Mouse (Mus musculus) heart, embryonic 12.5 days (tissue): ENCODE measurements around the gene Abcg5. TPM values are rescaled to one million over a fixed set of nuclear protein-coding genes. Genes with fewer than 3 reads are reported as not detected.

Experiments
- ATAC-seq: fragments of 200-750 bp; cut with Nextera tagmentation; 2 replicates; pipeline ENCODE4 v1.8.0; 2017; ENCODE audit warnings: moderate TSS enrichment, moderate library complexity; ENCODE audit not compliant: insufficient number of reproducible peaks, low FRiP score
- H3K27ac ChIP-seq: fragments of 300-500 bp; sonication (generic); 2 replicates; pipeline ENCODE4 v1.5.1; 2016; ENCODE audit warnings: mild to moderate bottlenecking, moderate library complexity; ENCODE audit not compliant: poor library complexity, severe bottlenecking
- H3K27me3 ChIP-seq: fragments of 300-500 bp; sonication (generic); replicated peaks from 2 replicates; pipeline ENCODE4 v1.6.1; 2016; ENCODE audit warnings: mild to moderate bottlenecking, moderate library complexity
- H3K36me3 ChIP-seq: fragments of 300-500 bp; sonication (generic); 2 replicates; pipeline ENCODE4 v1.6.1; 2016; ENCODE audit warnings: mild to moderate bottlenecking, moderate library complexity
- H3K4me1 ChIP-seq: fragments of 300-500 bp; sonication (generic); replicated peaks from 2 replicates; pipeline ENCODE4 v1.6.1; 2016; ENCODE audit warnings: mild to moderate bottlenecking
- H3K4me2 ChIP-seq: fragments of 300-500 bp; sonication (generic); 2 replicates; pipeline ENCODE4 v1.6.1; 2016; ENCODE audit warnings: mild to moderate bottlenecking, moderate library complexity
- H3K4me3 ChIP-seq: fragments of 300-500 bp; sonication (generic); 2 replicates; pipeline ENCODE4 v1.5.1; 2016; ENCODE audit warnings: mild to moderate bottlenecking
- H3K9ac ChIP-seq: fragments of 300-500 bp; sonication (generic); 2 replicates; pipeline ENCODE4 v1.6.1; 2016; ENCODE audit warnings: mild to moderate bottlenecking, moderate library complexity
- H3K9me3 ChIP-seq: fragments of 300-500 bp; sonication (generic); replicated peaks from 2 replicates; pipeline ENCODE4 v1.6.1; 2016; ENCODE audit warnings: mild to moderate bottlenecking, moderate library complexity
- WGBS: fragments of 180-500 bp; shearing (Covaris S2); methylation state at CpG from one replicate; pipeline ENCODE4 v1.1.7; 2016; 5-methylcytosine and 5-hydroxymethylcytosine counted together
- polyA plus RNA-seq: library from polyadenylated mRNA; unstranded; fragments of >200 nt; fragmentation: Nextera tagmentation; extraction: Ambion mirVana; gene quantifications from 2 replicates; pipeline ENCODE4 v1.2.1, GENCODE M21; 2016

Gene Abcg5
- polyA plus RNA-seq, 1 experiment from 2014 or later, result 0.42 TPM

GRCm38 (mm10) chr17:84626276-84626856 lies 56.4 kb downstream of the Abcg5 start, which contains the start of gene Dync2li1:
TSS of gene Dync2li1 (plus strand) at chr17:84626496.
- peak within 1 kb of the TSS; percentile 78 for H3K4me2 ChIP-seq
- under 1% methylated on average over 25 of the region's 25 CpGs for WGBS
- peaks cover 4% of the 10 kb centered on the region for H3K4me1 ChIP-seq
- H3K4me3 ChIP-seq, result peak within 1 kb of the TSS; percentile 64
- H3K27me3 ChIP-seq, result no peaks in the 10 kb centered on the region
- H3K9ac ChIP-seq, result peak within 1 kb of the TSS; percentile 68
- no peaks in the 10 kb centered on the region for H3K36me3 ChIP-seq
- no peak within 1 kb of the TSS for H3K27ac ChIP-seq
- peak; percentile 92 for ATAC-seq
- no peaks in the 10 kb centered on the region for H3K9me3 ChIP-seq

GRCm38 (mm10) chr17:84622873-84623272 lies 59.9 kb downstream of the Abcg5 start:
- H3K27me3 ChIP-seq, result no peaks in the 10 kb centered on the region
- H3K9ac ChIP-seq, result no peak overlapping the region
- H3K36me3 ChIP-seq, result no peaks in the 10 kb centered on the region
- peaks cover 4% of the 10 kb centered on the region for H3K4me1 ChIP-seq
- no peaks in the 10 kb centered on the region for H3K9me3 ChIP-seq
- H3K27ac ChIP-seq, result no peak overlapping the region
- H3K4me3 ChIP-seq, result no peak overlapping the region
- H3K4me2 ChIP-seq, result no peak overlapping the region
- 59% methylated on average over 2 of the region's 2 CpGs for WGBS
- ATAC-seq, result no peak

GRCm38 (mm10) chr17:84622028-84622427 lies 60.8 kb downstream of the Abcg5 start:
- 71% methylated on average over 4 of the region's 4 CpGs for WGBS
- no peaks in the 10 kb centered on the region for H3K36me3 ChIP-seq
- H3K27ac ChIP-seq, result no peak overlapping the region
- H3K4me1 ChIP-seq, result peaks cover 3% of the 10 kb centered on the region
- H3K4me3 ChIP-seq, result no peak overlapping the region
- no peak for ATAC-seq
- H3K9ac ChIP-seq, result no peak overlapping the region
- H3K4me2 ChIP-seq, result no peak overlapping the region
- no peaks in the 10 kb centered on the region for H3K27me3 ChIP-seq
- no peaks in the 10 kb centered on the region for H3K9me3 ChIP-seq

GRCm38 (mm10) chr17:84621209-84621608 lies 61.6 kb downstream of the Abcg5 start:
- H3K9ac ChIP-seq, result no peak overlapping the region
- WGBS, result 81% methylated on average over 6 of the region's 6 CpGs

GRCm38 (mm10) chr17:84620610-84621009 lies 62.2 kb downstream of the Abcg5 start:
- WGBS, result 86% methylated on average over 6 of the region's 6 CpGs
- no peak for ATAC-seq
- no peak overlapping the region for H3K9ac ChIP-seq
- no peak overlapping the region for H3K4me2 ChIP-seq
- H3K4me1 ChIP-seq, result no peaks in the 10 kb centered on the region
- H3K4me3 ChIP-seq, result no peak overlapping the region
- H3K27ac ChIP-seq, result no peak overlapping the region
- no peaks in the 10 kb centered on the region for H3K9me3 ChIP-seq
- no peaks in the 10 kb centered on the region for H3K27me3 ChIP-seq
- H3K36me3 ChIP-seq, result no peaks in the 10 kb centered on the region

More at GRCm38 (mm10) chr17:84621209-84621608, 61.6 kb downstream of the Abcg5 start:
- no peak overlapping the region for H3K27ac ChIP-seq
- no peaks in the 10 kb centered on the region for H3K36me3 ChIP-seq
- no peaks in the 10 kb centered on the region for H3K4me1 ChIP-seq
- no peak overlapping the region for H3K4me3 ChIP-seq
- no peaks in the 10 kb centered on the region for H3K27me3 ChIP-seq
- no peaks in the 10 kb centered on the region for H3K9me3 ChIP-seq
- H3K4me2 ChIP-seq, result no peak overlapping the region
- no peak for ATAC-seq

- ATAC-seq, result no peak
- no peak overlapping the region for H3K4me3 ChIP-seq
- H3K9ac ChIP-seq, result no peak overlapping the region
- no peak overlapping the region for H3K27ac ChIP-seq
- H3K36me3 ChIP-seq, result no peaks in the 10 kb centered on the region
- H3K9me3 ChIP-seq, result no peaks in the 10 kb centered on the region
- 73% methylated on average over 3 of the region's 3 CpGs for WGBS
- no peaks in the 10 kb centered on the region for H3K27me3 ChIP-seq
- no peaks in the 10 kb centered on the region for H3K4me1 ChIP-seq
- H3K4me2 ChIP-seq, result no peak overlapping the region
Observed at GRCm38 (mm10) chr17:84620076-84620475, 62.7 kb downstream of the Abcg5 start.

- no peak for ATAC-seq
Observed at GRCm38 (mm10) chr17:84619112-84619511, 63.7 kb downstream of the Abcg5 start.

GRCm38 (mm10) chr17:84617953-84618352 lies 64.9 kb downstream of the Abcg5 start:
- no peak overlapping the region for H3K4me2 ChIP-seq
- peaks cover 8% of the 10 kb centered on the region; the same call in 1 of the 2 replicates for H3K9me3 ChIP-seq
- no peak overlapping the region for H3K4me3 ChIP-seq
- WGBS, result 91% methylated on average over 6 of the region's 6 CpGs
- H3K9ac ChIP-seq, result no peak overlapping the region
- ATAC-seq, result no peak
- H3K4me1 ChIP-seq, result no peaks in the 10 kb centered on the region
- peaks cover 15% of the 10 kb centered on the region for H3K36me3 ChIP-seq
- H3K27me3 ChIP-seq, result no peaks in the 10 kb centered on the region
- H3K27ac ChIP-seq, result no peak overlapping the region

More at GRCm38 (mm10) chr17:84619112-84619511, 63.7 kb downstream of the Abcg5 start:
- Histone ChIP-seq H3K27ac (no peak overlapping the region), H3K4me2 (no peak overlapping the region), H3K4me1 (no peaks in the 10 kb centered on the region), H3K36me3 (peaks cover 3% of the 10 kb centered on the region), H3K27me3 (no peaks in the 10 kb centered on the region), H3K9me3 (peaks cover 1% of the 10 kb centered on the region; the same call in 1 of the 2 replicates), H3K4me3 (no peak overlapping the region), H3K9ac (no peak overlapping the region)
- 81% methylated on average over 7 of the region's 7 CpGs for WGBS

- Histone ChIP-seq H3K27ac (no peak overlapping the region), H3K27me3 (no peaks in the 10 kb centered on the region), H3K4me3 (no peak overlapping the region), H3K4me1 (no peaks in the 10 kb centered on the region), H3K9ac (no peak overlapping the region), H3K4me2 (no peak overlapping the region), H3K36me3 (peaks cover 16% of the 10 kb centered on the region), H3K9me3 (peaks cover 8% of the 10 kb centered on the region; the same call in 1 of the 2 replicates)
- WGBS, result 78% methylated on average over 6 of the region's 6 CpGs
- no peak for ATAC-seq
Observed at GRCm38 (mm10) chr17:84616526-84617074, 66.2 kb downstream of the Abcg5 start.

GRCm38 (mm10) chr17:84615811-84616210 lies 67.0 kb downstream of the Abcg5 start:
- Histone ChIP-seq H3K4me2 (no peak overlapping the region), H3K4me3 (no peak overlapping the region), H3K36me3 (peaks cover 16% of the 10 kb centered on the region), H3K9ac (no peak overlapping the region), H3K27me3 (no peaks in the 10 kb centered on the region), H3K4me1 (no peaks in the 10 kb centered on the region), H3K27ac (no peak overlapping the region), H3K9me3 (peaks cover 8% of the 10 kb centered on the region; the same call in 1 of the 2 replicates)
- WGBS, result 87% methylated on average over 11 of the region's 11 CpGs
- ATAC-seq, result no peak

- Histone ChIP-seq H3K36me3 (peaks cover 16% of the 10 kb centered on the region), H3K4me2 (no peak overlapping the region), H3K9ac (no peak overlapping the region), H3K27me3 (no peaks in the 10 kb centered on the region), H3K9me3 (peaks cover 8% of the 10 kb centered on the region; the same call in 1 of the 2 replicates), H3K27ac (no peak overlapping the region), H3K4me3 (no peak overlapping the region), H3K4me1 (no peaks in the 10 kb centered on the region)
- ATAC-seq, result no peak
- WGBS, result 71% methylated on average over 7 of the region's 7 CpGs
Observed at GRCm38 (mm10) chr17:84611971-84612370, 70.8 kb downstream of the Abcg5 start.
